Mouse (Mus musculus): ENCODE data around the gene Gpatch8. TPM values are rescaled to one million over a fixed set of nuclear protein-coding genes. Genes with fewer than 3 reads are reported as not detected.

Gene Gpatch8
- total and polyA plus RNA-seq, 3 experiments, result 17.9 to 29.7 (median 25.8) TPM

DNA sequence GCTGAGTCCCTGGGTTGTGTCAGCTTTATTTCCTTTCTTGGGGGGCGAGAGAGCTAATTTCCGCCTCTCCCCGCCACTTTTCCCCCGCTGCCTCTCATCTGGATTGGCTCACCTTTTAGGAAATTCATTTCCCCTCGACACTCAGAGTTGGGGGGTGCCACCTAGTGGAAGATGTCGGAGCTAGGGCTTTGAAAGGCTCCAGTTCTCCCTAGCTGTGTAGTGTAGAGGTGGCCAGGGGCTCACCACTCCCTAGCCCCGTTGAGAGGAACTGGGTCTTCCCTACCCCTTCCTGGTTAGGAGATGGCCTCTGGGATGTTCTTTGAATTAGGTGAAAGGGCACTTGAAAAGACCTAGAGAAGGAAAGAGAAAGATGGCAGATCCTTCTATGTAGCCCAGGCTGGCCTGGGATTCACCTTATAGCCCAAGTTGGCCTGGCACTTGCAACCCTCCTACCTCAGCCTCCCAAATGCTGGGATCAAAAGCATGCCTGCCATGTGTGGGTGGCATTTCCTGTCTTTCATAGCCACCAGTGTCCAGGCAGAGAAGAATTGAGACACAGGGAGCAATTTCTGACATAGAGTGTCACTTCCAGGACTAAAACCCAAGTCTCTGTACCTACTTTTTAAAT is 125.1 kb downstream of the Gpatch8 start (continued):
- TF ChIP-seq CTCF (IDR thresholded peaks at IDR 0.05 in 2 of 3, conservative IDR thresholded peaks at IDR 0.05 in 1 of 3; ENCODE audit: control insufficient read depth in 1 of 3, insufficient read depth in 1 of 3, low read depth in 2 of 3, low read length in 3 of 3, poor library complexity in 1 of 3, severe bottlenecking in 1 of 3) (peak; percentile 82 to 94 (median 90)), USF2 (IDR thresholded peaks at IDR 0.05; ENCODE audit: borderline replicate concordance in 1 of 2, insufficient read depth in 1 of 2, low read depth in 1 of 2, low read length in 2 of 2) (no peak), MAX (IDR thresholded peaks at IDR 0.05; ENCODE audit: low read length) (no peak; the same call in 1 of the 2 replicates), EP300 (IDR thresholded peaks at IDR 0.05; ENCODE audit: low read depth in 1 of 2, low read length in 2 of 2) (no peak), MAZ (IDR thresholded peaks at IDR 0.05; ENCODE audit: low read depth, low read length) (0 out of 2 replicates have a peak, but pooled peaks have one; percentile 73), MAFK (IDR thresholded peaks at IDR 0.05; ENCODE audit: borderline replicate concordance, low read depth, low read length) (no peak), JUND (IDR thresholded peaks at IDR 0.05; ENCODE audit: low read depth, low read length) (no peak), MEF2A (IDR thresholded peaks at IDR 0.05; ENCODE audit: extremely low read depth, insufficient replicate concordance, low read depth, low read length, poor library complexity, severe bottlenecking) (no peak), POLR2AphosphoS2 (IDR thresholded peaks at IDR 0.05; ENCODE audit: low read length) (no peak), GATA1 (IDR thresholded peaks at IDR 0.05; ENCODE audit: low read depth, low read length) (no peak), TAL1 (IDR thresholded peaks at IDR 0.05; ENCODE audit: low read length) (no peak), POLR2AphosphoS5 (IDR thresholded peaks at IDR 0.05; ENCODE audit: borderline replicate concordance, low read depth, low read length) (no peak), NELFE (IDR thresholded peaks at IDR 0.05; ENCODE audit: low read depth, low read length) (no peak), RCOR1 (IDR thresholded peaks at IDR 0.05; ENCODE audit: low read depth, low read length) (0 out of 2 replicates have a peak, but pooled peaks have one; percentile 44), TCF12 (IDR thresholded peaks at IDR 0.05; ENCODE audit: low read depth, low read length) (no peak), ZC3H11A (IDR thresholded peaks at IDR 0.05; ENCODE audit: low read depth, low read length) (peak; percentile 23; the same call in 1 of the 2 replicates)

DNA sequence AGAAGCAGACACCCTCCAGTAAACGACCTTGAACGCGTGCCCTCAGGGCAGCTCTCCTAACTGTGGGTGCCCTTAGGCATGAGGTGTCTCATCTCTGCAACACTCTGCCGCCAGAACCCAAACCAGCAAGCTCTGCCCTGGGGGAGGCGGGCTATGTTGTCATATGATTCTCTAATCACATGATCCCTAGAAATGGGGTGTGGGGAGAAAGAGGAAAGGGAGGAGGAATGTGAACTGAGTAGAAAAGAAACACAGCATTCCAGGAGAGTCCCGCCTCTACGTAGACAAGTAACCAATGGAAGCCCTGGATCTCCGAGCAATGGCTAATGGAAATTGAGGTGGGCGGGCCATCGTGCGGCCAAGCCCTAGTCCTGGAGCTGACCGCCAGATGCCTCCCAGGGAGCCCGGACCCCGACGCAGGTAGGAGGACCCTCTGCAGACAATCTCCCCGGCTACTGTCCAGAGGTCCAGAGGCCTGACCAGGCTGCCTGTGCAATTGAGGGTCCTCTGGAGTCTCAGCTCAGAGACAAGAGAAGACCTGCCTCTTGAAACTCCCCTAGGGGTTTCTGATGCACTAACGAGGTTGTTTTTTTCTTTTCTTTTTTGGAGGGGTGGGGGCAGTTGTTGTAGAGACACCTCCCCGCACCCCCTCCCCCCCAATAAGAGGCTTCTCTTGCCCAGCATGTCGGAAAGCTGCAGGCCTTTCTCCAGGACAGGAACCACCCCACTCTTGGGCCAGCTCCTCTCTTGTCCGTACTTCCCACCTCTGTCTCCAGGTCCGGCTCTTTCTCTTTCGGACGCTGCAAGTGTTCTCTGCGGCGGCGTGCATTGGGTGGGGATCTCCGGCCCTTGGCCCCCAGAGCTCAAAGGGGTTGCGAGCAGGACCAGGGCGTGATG is 125.8 kb downstream of the Gpatch8 start, which contains the start of gene Grn:
TSS of gene Grn (plus strand) at position 195 of the 897 bp plus-strand sequence.
- Histone ChIP-seq H3K9me3 (replicated peaks; ENCODE audit: insufficient read depth, low read length) (no peaks in the 10 kb centered on the region), H3K9ac (ENCODE audit: control insufficient read depth, low read depth, low read length, poor library complexity, severe bottlenecking) (peak within 1 kb of the TSS; percentile 68), H3K27ac (ENCODE audit: control insufficient read depth, low read depth, low read length) (peak within 1 kb of the TSS; percentile 65), H3K79me2 (ENCODE audit: control insufficient read depth, insufficient read depth, low read length, poor library complexity) (peaks cover 2% of the 10 kb centered on the region; the same call in 1 of the 2 replicates), H3K36me3 (ENCODE audit: control insufficient read depth in 1 of 2, insufficient read depth in 2 of 2, low read length in 2 of 2) (peaks cover 0 to 18% of the 10 kb centered on the region in 2 experiments; a peak in 2 of 4 replicates), H3K4me3 (ENCODE audit: control insufficient read depth in 1 of 2, insufficient read depth in 1 of 2, low read depth in 2 of 2, low read length in 2 of 2) (peak within 1 kb of the TSS; percentile 66 to 91), H3K4me1 (ENCODE audit: control insufficient read depth in 1 of 2, insufficient read depth in 2 of 2, low read length in 2 of 2) (peaks cover 5 to 28% of the 10 kb centered on the region in 2 experiments), H3K27me3 (ENCODE audit: control insufficient read depth in 1 of 2, insufficient read depth in 2 of 2, low read length in 2 of 2) (no peaks in the 10 kb centered on the region)
- DNase-seq (ENCODE audit: low read depth, low spot score), result peak; percentile 97
- TF ChIP-seq ETS1 (IDR thresholded peaks at IDR 0.05; ENCODE audit: low read depth, low read length), result peak; percentile 72
- TF ChIP-seq POLR2A (IDR thresholded peaks at IDR 0.05; ENCODE audit: control insufficient read depth in 1 of 2, insufficient read depth in 1 of 2, low read depth in 1 of 2, low read length in 2 of 2, poor library complexity in 1 of 2), result peak; percentile 65 to 70; a peak in 3 of 4 replicates
- TF ChIP-seq TBP (IDR thresholded peaks at IDR 0.05; ENCODE audit: low read depth, low read length), result 0 out of 2 replicates have a peak, but pooled peaks have one; percentile 57
- TF ChIP-seq ZMIZ1 (IDR thresholded peaks at IDR 0.05; ENCODE audit: low read depth, low read length), result no peak
- TF ChIP-seq RCOR1 (IDR thresholded peaks at IDR 0.05; ENCODE audit: low read depth, low read length), result no peak
- TF ChIP-seq EP300 (IDR thresholded peaks at IDR 0.05; ENCODE audit: low read depth in 1 of 2, low read length in 2 of 2), result peak in 1 of 2 experiments; percentile 31; a peak in 2 of 4 replicates
- TF ChIP-seq SMC3 (IDR thresholded peaks at IDR 0.05; ENCODE audit: low read depth, low read length), result 0 out of 2 replicates have a peak, but pooled peaks have one; percentile 24
- no peak for TF ChIP-seq ZKSCAN1 (IDR thresholded peaks at IDR 0.05; ENCODE audit: low read depth, low read length)
- no peak for TF ChIP-seq ZNF384 (IDR thresholded peaks at IDR 0.05; ENCODE audit: low read depth, low read length)
- TF ChIP-seq E2F4 (IDR thresholded peaks at IDR 0.05; ENCODE audit: borderline replicate concordance, low read depth, low read length), result peak; percentile 71; the same call in 1 of the 2 replicates
- no peak for TF ChIP-seq TAL1 (IDR thresholded peaks at IDR 0.05; ENCODE audit: low read length)
- TF ChIP-seq RAD21 (IDR thresholded peaks at IDR 0.05; ENCODE audit: low read depth, low read length), result no peak
- TF ChIP-seq MAFK (IDR thresholded peaks at IDR 0.05; ENCODE audit: borderline replicate concordance, low read depth, low read length), result no peak
- TF ChIP-seq MYC (IDR thresholded peaks at IDR 0.05; ENCODE audit: low read depth, low read length), result 0 out of 2 replicates have a peak, but pooled peaks have one; percentile 18
- no peak for TF ChIP-seq MYB (IDR thresholded peaks at IDR 0.05; ENCODE audit: low read depth, low read length)
- no peak for TF ChIP-seq ZC3H11A (IDR thresholded peaks at IDR 0.05; ENCODE audit: low read depth, low read length)
- TF ChIP-seq MXI1 (IDR thresholded peaks at IDR 0.05; ENCODE audit: low read depth, low read length), result peak; percentile 94
- peak; percentile 61 for TF ChIP-seq NELFE (IDR thresholded peaks at IDR 0.05; ENCODE audit: low read depth, low read length)
- TF ChIP-seq POLR2AphosphoS2 (IDR thresholded peaks at IDR 0.05; ENCODE audit: low read length), result no peak
- TF ChIP-seq CHD2 (IDR thresholded peaks at IDR 0.05; ENCODE audit: low read length), result peak; percentile 61
- TF ChIP-seq JUND (IDR thresholded peaks at IDR 0.05; ENCODE audit: low read depth, low read length), result no peak
- 0 out of 2 replicates have a peak, but pooled peaks have one; percentile 35 for TF ChIP-seq MEF2A (IDR thresholded peaks at IDR 0.05; ENCODE audit: extremely low read depth, insufficient replicate concordance, low read depth, low read length, poor library complexity, severe bottlenecking)
